Mouse (Mus musculus): Measurements from ENCODE around the gene Ncoa7. TPM values are rescaled to one million over a fixed set of nuclear protein-coding genes. Genes with fewer than 3 reads are reported as not detected.

Ncoa7 gene
- polyA plus RNA-seq, 1 experiment from 2014 or later = 8.8 TPM

DNA sequence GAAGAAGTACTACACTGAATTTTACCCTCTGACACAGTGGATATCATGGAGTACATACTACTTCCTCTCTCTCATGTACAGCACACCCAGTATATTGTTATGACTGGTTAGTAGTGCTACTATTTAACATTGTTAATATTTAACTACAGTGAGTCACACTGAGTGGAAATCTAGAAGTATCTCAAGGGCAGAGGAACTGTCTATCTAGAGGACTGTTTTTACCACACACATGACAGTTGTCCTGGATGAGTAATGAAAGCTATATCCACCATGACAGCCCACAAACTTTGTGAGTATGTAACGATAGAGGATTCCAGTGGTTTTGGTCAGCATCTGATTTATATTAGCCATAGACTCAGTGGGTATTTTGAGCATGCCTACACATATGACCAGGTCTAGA, 90.6 kb downstream of the Ncoa7 start:
- TF ChIP-seq CTCF (IDR thresholded peaks at IDR 0.05) (no peak), EP300 (IDR thresholded peaks at IDR 0.05) (no peak)
- Histone ChIP-seq H3K9ac (replicated peaks; ENCODE audit: low read depth) (no peak overlapping the region), H3K27ac (ENCODE audit: low read length) (no peak overlapping the region), H3K4me1 (ENCODE audit: insufficient read depth, low read depth, low read length) (no peaks in the 10 kb centered on the region), H3K27me3 (replicated peaks; ENCODE audit: insufficient read depth, low read length) (no peaks in the 10 kb centered on the region), H3K4me3 (ENCODE audit: low read depth, low read length) (no peak overlapping the region), H3K4me2 (replicated peaks; ENCODE audit: low read depth, low read length) (no peak overlapping the region), H3K9me3 (ENCODE audit: low read length) (no peaks in the 10 kb centered on the region), H3K36me3 (ENCODE audit: insufficient read depth, low read length) (no peaks in the 10 kb centered on the region)
- WGBS = 78% methylated on average over 1 of the region's 1 CpGs
- DNase-seq (ENCODE audit: low spot score) (no peak), ATAC-seq (no peak)

DNA sequence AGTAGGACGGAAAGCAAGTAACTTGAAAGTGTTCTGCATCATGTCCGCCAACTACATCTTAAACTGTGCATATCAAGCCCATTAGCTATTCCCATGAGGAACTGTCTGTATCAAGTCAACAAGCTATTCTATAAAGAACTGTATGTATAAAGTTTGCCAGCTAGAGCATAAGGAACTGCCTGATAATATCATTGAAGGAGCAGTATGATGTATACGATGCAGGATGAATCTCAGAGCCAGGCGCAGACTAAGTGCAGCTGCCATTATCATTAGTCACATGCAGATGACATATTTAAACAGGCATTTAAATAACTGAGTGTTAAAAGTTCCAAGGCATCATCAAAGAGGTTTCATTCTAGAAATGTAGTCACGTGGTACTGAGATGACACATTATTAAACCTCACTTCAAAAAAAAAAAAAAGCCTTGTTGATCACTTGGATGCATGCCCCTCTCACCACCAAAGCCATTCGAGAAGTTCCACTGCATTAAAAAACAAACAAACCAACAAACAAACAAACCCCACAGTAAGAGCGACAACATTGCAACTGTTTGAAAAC, 93.2 kb downstream of the Ncoa7 start:
- Histone ChIP-seq H3K27ac (ENCODE audit: low read length) (no peak overlapping the region), H3K36me3 (ENCODE audit: insufficient read depth, low read length) (no peaks in the 10 kb centered on the region), H3K27me3 (replicated peaks; ENCODE audit: insufficient read depth, low read length) (no peaks in the 10 kb centered on the region), H3K4me2 (replicated peaks; ENCODE audit: low read depth, low read length) (no peak overlapping the region), H3K4me3 (ENCODE audit: low read depth, low read length) (no peak overlapping the region), H3K4me1 (ENCODE audit: insufficient read depth, low read depth, low read length) (no peaks in the 10 kb centered on the region), H3K9ac (replicated peaks; ENCODE audit: low read depth) (no peak overlapping the region), H3K9me3 (ENCODE audit: low read length) (no peaks in the 10 kb centered on the region)
- WGBS = 73% methylated on average over 7 of the region's 7 CpGs
- ATAC-seq (no peak), DNase-seq (ENCODE audit: low spot score) (no peak)
- TF ChIP-seq EP300 (IDR thresholded peaks at IDR 0.05) (no peak), CTCF (IDR thresholded peaks at IDR 0.05) (no peak)

DNA sequence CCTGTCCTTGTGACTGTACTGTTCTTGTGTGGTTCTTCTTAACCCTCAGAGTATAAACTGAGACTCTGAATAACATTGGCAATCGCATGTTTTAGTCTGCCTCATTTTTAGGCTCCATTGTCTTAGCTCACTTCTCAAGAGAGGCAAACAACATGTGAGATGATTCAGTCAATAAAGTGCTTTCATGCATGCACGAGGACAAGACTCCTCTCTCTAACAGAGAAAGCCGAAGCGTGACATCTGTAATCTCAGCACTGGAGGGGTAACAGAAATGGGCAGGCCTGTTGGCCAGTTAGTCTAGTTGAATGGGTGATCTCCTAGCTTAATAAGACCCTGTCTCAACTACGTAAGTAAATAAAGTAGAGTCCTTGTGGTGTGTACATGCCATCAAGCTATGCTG, 95.1 kb downstream of the Ncoa7 start:
- DNase-seq (ENCODE audit: low spot score) (no peak), ATAC-seq (no peak)
- Histone ChIP-seq H3K4me1 (ENCODE audit: insufficient read depth, low read depth, low read length) (no peaks in the 10 kb centered on the region), H3K4me2 (replicated peaks; ENCODE audit: low read depth, low read length) (no peak overlapping the region), H3K36me3 (ENCODE audit: insufficient read depth, low read length) (no peaks in the 10 kb centered on the region), H3K9ac (replicated peaks; ENCODE audit: low read depth) (no peak overlapping the region), H3K27ac (ENCODE audit: low read length) (no peak overlapping the region), H3K27me3 (replicated peaks; ENCODE audit: insufficient read depth, low read length) (no peaks in the 10 kb centered on the region), H3K4me3 (ENCODE audit: low read depth, low read length) (no peak overlapping the region), H3K9me3 (ENCODE audit: low read length) (no peaks in the 10 kb centered on the region)
- WGBS = 72% methylated on average over 5 of the region's 5 CpGs
- TF ChIP-seq CTCF (IDR thresholded peaks at IDR 0.05) = no peak
- no peak for TF ChIP-seq EP300 (IDR thresholded peaks at IDR 0.05)

DNA sequence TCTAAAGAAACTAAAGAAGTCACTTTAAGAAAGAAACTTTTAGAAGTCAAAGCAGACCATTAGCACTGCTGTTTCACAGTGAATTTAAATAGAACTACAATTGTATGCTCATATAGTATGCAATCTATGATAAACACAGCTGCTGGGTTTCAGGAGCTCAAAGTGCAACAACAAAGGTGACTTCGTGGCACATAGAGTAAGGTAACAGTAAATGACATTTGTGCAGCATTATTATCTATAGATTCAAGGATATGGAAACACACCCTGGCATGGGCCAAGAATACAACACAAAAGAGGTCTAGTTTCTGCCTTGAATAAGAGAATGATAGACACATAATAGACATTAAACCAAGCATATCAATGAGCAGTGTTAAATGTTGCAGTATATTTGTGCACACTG, 100.5 kb downstream of the Ncoa7 start:
- WGBS = 81% methylated on average over 1 of the region's 1 CpGs
- Histone ChIP-seq H3K9me3 (ENCODE audit: low read length) (no peaks in the 10 kb centered on the region), H3K27ac (ENCODE audit: low read length) (no peak overlapping the region), H3K4me2 (replicated peaks; ENCODE audit: low read depth, low read length) (no peak overlapping the region), H3K27me3 (replicated peaks; ENCODE audit: insufficient read depth, low read length) (no peaks in the 10 kb centered on the region), H3K4me3 (ENCODE audit: low read depth, low read length) (no peak overlapping the region), H3K36me3 (ENCODE audit: insufficient read depth, low read length) (no peaks in the 10 kb centered on the region), H3K4me1 (ENCODE audit: insufficient read depth, low read depth, low read length) (no peaks in the 10 kb centered on the region), H3K9ac (replicated peaks; ENCODE audit: low read depth) (no peak overlapping the region)
- DNase-seq (ENCODE audit: low spot score) = no peak
- ATAC-seq = no peak
- TF ChIP-seq EP300 (IDR thresholded peaks at IDR 0.05) = no peak
- no peak for TF ChIP-seq CTCF (IDR thresholded peaks at IDR 0.05)

DNA sequence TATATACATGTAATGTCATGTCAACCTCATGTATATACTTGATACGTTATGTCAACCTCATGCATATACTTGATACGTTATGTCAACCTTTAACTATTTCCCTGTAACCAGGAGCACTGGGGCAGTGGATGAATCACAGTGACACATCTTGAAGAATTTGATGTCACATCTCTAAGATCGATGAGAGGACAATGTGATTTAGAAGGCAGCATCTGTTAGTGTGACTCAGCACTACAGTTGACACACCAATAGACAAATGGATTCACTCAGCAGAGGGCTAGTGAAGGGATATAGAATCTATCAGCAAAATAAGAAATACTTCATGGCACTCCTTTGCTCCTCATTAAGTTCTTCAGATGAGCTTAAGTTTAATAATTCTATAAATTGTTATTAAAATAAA, 116.3 kb downstream of the Ncoa7 start:
- Histone ChIP-seq H3K27ac (ENCODE audit: low read length) (no peak overlapping the region), H3K9me3 (ENCODE audit: low read length) (no peaks in the 10 kb centered on the region), H3K4me2 (replicated peaks; ENCODE audit: low read depth, low read length) (no peak overlapping the region), H3K36me3 (ENCODE audit: insufficient read depth, low read length) (no peaks in the 10 kb centered on the region), H3K9ac (replicated peaks; ENCODE audit: low read depth) (no peak overlapping the region), H3K4me1 (ENCODE audit: insufficient read depth, low read depth, low read length) (no peaks in the 10 kb centered on the region), H3K4me3 (ENCODE audit: low read depth, low read length) (no peak overlapping the region), H3K27me3 (replicated peaks; ENCODE audit: insufficient read depth, low read length) (no peaks in the 10 kb centered on the region)
- ATAC-seq = no peak
- no peak for DNase-seq (ENCODE audit: low spot score)
- TF ChIP-seq CTCF (IDR thresholded peaks at IDR 0.05) (no peak), EP300 (IDR thresholded peaks at IDR 0.05) (no peak)
- 91% methylated on average over 3 of the region's 3 CpGs for WGBS

DNA sequence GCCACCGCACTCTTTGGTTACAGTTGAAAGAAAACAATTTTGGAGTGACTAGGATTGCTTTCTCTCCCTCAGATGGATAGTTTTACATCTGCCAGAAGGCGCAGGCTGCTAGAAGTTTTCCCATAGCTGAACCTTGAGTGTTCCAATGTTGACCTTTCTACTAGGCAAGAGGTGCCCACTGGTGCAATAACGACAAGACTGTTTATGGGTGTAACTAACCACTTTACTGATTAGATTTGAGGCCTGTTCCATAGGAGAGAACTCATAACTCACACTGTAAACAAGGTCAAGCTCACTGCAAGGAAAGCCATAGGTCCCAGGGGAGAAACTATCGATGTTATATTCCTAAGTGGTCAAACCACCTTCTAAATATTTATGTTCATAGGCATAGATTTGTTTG, 119.7 kb downstream of the Ncoa7 start:
- no peak for DNase-seq (ENCODE audit: low spot score)
- ATAC-seq = no peak
- no peaks in the 10 kb centered on the region for H3K4me1 ChIP-seq (ENCODE audit: insufficient read depth, low read depth, low read length)

DNA sequence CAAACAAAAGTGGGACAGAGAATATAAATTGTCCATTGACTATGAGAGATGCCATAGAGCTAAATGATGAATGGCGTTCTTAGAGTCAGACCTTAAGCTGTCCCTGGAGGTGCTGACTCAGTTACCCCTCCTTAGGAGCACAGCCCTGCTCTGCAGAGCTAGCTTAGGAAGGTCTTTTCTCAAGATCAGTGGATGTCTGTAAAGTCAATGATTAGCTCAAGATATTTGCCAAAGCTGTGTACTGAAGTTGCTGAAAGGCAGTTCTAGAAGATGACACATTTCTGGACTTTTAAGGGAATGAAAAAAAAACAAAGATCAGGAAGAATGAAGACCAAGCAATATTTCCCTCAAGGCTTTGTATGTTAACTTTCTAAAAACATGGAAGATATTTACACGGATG, 123.4 kb downstream of the Ncoa7 start:
- no peaks in the 10 kb centered on the region for H3K27me3 ChIP-seq (replicated peaks; ENCODE audit: insufficient read depth, low read length)
- ATAC-seq = no peak
- H3K4me1 ChIP-seq (ENCODE audit: insufficient read depth, low read depth, low read length) = no peaks in the 10 kb centered on the region
- TF ChIP-seq CTCF (IDR thresholded peaks at IDR 0.05) = no peak
- no peak for TF ChIP-seq EP300 (IDR thresholded peaks at IDR 0.05)
- 85% methylated on average over 2 of the region's 2 CpGs for WGBS
- no peak overlapping the region for H3K9ac ChIP-seq (replicated peaks; ENCODE audit: low read depth)
- no peaks in the 10 kb centered on the region for H3K36me3 ChIP-seq (ENCODE audit: insufficient read depth, low read length)
- H3K27ac ChIP-seq (ENCODE audit: low read length) = no peak overlapping the region
- H3K4me3 ChIP-seq (ENCODE audit: low read depth, low read length) = no peak overlapping the region
- H3K9me3 ChIP-seq (ENCODE audit: low read length) = no peaks in the 10 kb centered on the region
- no peak for DNase-seq (ENCODE audit: low spot score)
- H3K4me2 ChIP-seq (replicated peaks; ENCODE audit: low read depth, low read length) = no peak overlapping the region

More for the DNA sequence above, 119.7 kb downstream of the Ncoa7 start:
- Histone ChIP-seq H3K36me3 (ENCODE audit: insufficient read depth, low read length) (no peaks in the 10 kb centered on the region), H3K4me2 (replicated peaks; ENCODE audit: low read depth, low read length) (no peak overlapping the region), H3K9ac (replicated peaks; ENCODE audit: low read depth) (no peak overlapping the region), H3K4me3 (ENCODE audit: low read depth, low read length) (no peak overlapping the region), H3K27me3 (replicated peaks; ENCODE audit: insufficient read depth, low read length) (no peaks in the 10 kb centered on the region), H3K27ac (ENCODE audit: low read length) (no peak overlapping the region), H3K9me3 (ENCODE audit: low read length) (no peaks in the 10 kb centered on the region)
- TF ChIP-seq EP300 (IDR thresholded peaks at IDR 0.05) (no peak), CTCF (IDR thresholded peaks at IDR 0.05) (no peak)
- WGBS = 74% methylated on average over 4 of the region's 4 CpGs
